Mouse (Mus musculus) liver, postnatal 0 days (tissue): ENCODE measurements around the gene Dcun1d4.

Source experiments
- CTCF ChIP-seq: sonication (generic); IDR thresholded peaks from 2 replicates; pipeline ENCODE4 v1.5.1; 2016; ENCODE audit warnings: antibody characterized with exemption, low read depth
- EP300 ChIP-seq: IDR thresholded peaks from 2 replicates; pipeline ENCODE4 v1.6.1; 2016; ENCODE audit warnings: antibody characterized with exemption, low read depth, mild to moderate bottlenecking

DNA sequence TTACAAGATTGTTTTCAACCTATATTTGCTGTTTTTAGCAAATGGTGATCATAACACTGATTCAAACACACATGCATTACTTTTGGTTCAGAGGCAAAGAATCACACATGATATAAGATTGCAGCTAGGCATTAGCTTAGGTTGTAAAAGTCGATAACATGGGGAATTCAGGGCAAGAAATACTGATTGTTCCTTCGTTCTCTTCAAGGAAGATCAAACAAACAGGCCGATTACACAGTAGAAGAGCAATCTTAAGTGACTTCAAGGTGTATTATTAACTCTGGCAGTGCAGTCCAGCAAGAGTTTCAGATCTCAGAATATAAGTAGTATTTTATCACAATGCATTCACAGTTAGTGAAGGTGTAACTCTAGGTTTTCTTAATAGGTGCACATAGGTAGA, 106.3 kb downstream of the Dcun1d4 start:
- no peak for TF ChIP-seq CTCF
- TF ChIP-seq EP300, result no peak
